Mouse (Mus musculus): Measurements from ENCODE around the gene Dda1.
A peak's percentile ranks its signal among the peaks of the same experiment; 100 is the strongest.
"Not testable (repeated sequence)": the region's sequence is repeated elsewhere in the genome, so short reads cannot be mapped to it uniquely, and the experiment has no call there.

Dda1 gene

GRCm38 (mm10) chr8:71497077-71497645 lies 28.2 kb downstream of the Dda1 start:
- DNase-seq, result no peak

- no peak for DNase-seq
Observed at GRCm38 (mm10) chr8:71497881-71498501, 29.0 kb downstream of the Dda1 start.

- DNase-seq, result no peak
Observed at GRCm38 (mm10) chr8:71498816-71499690, 30.1 kb downstream of the Dda1 start.

GRCm38 (mm10) chr8:71504349-71504748 lies 35.4 kb downstream of the Dda1 start:
- DNase-seq, result no peak

- no peak for DNase-seq
Observed at GRCm38 (mm10) chr8:71505326-71505725, 36.3 kb downstream of the Dda1 start.

GRCm38 (mm10) chr8:71505979-71506378 lies 37.0 kb downstream of the Dda1 start:
- no peak for DNase-seq

- peak; percentile 92 for DNase-seq
Observed at GRCm38 (mm10) chr8:71507589-71508104, 38.6 kb downstream of the Dda1 start.

GRCm38 (mm10) chr8:71509316-71509715 lies 40.3 kb downstream of the Dda1 start:
- DNase-seq, result no peak

- DNase-seq, result no peak
Observed at GRCm38 (mm10) chr8:71511644-71512043, 42.6 kb downstream of the Dda1 start, which contains the start of gene Plvap. Gene Plvap (minus strand): TSS chr8:71511752.

- no peak for DNase-seq
Observed at GRCm38 (mm10) chr8:71513018-71513754, 44.2 kb downstream of the Dda1 start.

- no peak for DNase-seq
Observed at GRCm38 (mm10) chr8:71515043-71515442, 46.0 kb downstream of the Dda1 start.

GRCm38 (mm10) chr8:71516786-71517185 lies 47.8 kb downstream of the Dda1 start:
- no peak for DNase-seq

GRCm38 (mm10) chr8:71519037-71519825 lies 50.2 kb downstream of the Dda1 start:
- DNase-seq, result not testable (repeated sequence)

- DNase-seq, result peak; percentile 90
Observed at GRCm38 (mm10) chr8:71521634-71522033, 52.6 kb downstream of the Dda1 start.

GRCm38 (mm10) chr8:71525226-71526050 lies 56.4 kb downstream of the Dda1 start, which contains the start of gene Ccdc194:
Gene Ccdc194 (minus strand): TSS chr8:71525711.
- DNase-seq, result no peak

All from right cerebral cortex, adult 18-20 months (tissue).